Mouse (Mus musculus): ENCODE results near the gene Fbxo28.

Gene Fbxo28

GRCm38 (mm10) chr1:182287781-182288180 lies 53.6 kb downstream of the Fbxo28 start:
- DNase-seq (ENCODE audit: low spot score), result no peak

- DNase-seq (ENCODE audit: low spot score), result no peak
Measured at GRCm38 (mm10) chr1:182284795-182285194, 56.6 kb downstream of the Fbxo28 start.

GRCm38 (mm10) chr1:182283231-182283630 lies 58.2 kb downstream of the Fbxo28 start:
- no peak for DNase-seq (ENCODE audit: low spot score)

- peak; percentile 78 for DNase-seq (ENCODE audit: low spot score)
Measured at GRCm38 (mm10) chr1:182282091-182283075, 59.0 kb downstream of the Fbxo28 start, which contains the start of gene Degs1. Degs1 (minus strand) TSS chr1:182282804.

GRCm38 (mm10) chr1:182281251-182281711 lies 60.1 kb downstream of the Fbxo28 start:
- DNase-seq (ENCODE audit: low spot score), result no peak

- DNase-seq (ENCODE audit: low spot score), result no peak
Measured at GRCm38 (mm10) chr1:182280577-182280976, 60.9 kb downstream of the Fbxo28 start.

- DNase-seq (ENCODE audit: low spot score), result no peak
Measured at GRCm38 (mm10) chr1:182280046-182280445, 61.4 kb downstream of the Fbxo28 start.

GRCm38 (mm10) chr1:182279436-182279835 lies 62.0 kb downstream of the Fbxo28 start:
- no peak for DNase-seq (ENCODE audit: low spot score)

- DNase-seq (ENCODE audit: low spot score), result no peak
Measured at GRCm38 (mm10) chr1:182275109-182275508, 66.3 kb downstream of the Fbxo28 start.

- DNase-seq (ENCODE audit: low spot score), result no peak
Measured at GRCm38 (mm10) chr1:182271632-182272031, 69.8 kb downstream of the Fbxo28 start.

- no peak for DNase-seq (ENCODE audit: low spot score)
Measured at GRCm38 (mm10) chr1:182271130-182271529, 70.3 kb downstream of the Fbxo28 start.

- DNase-seq (ENCODE audit: low spot score), result no peak
Measured at GRCm38 (mm10) chr1:182268317-182268716, 73.1 kb downstream of the Fbxo28 start.

- DNase-seq (ENCODE audit: low spot score), result no peak
Measured at GRCm38 (mm10) chr1:182266028-182266525, 75.4 kb downstream of the Fbxo28 start.

All from urinary bladder, postnatal 10 days (tissue).